Mouse (Mus musculus): Measurements from ENCODE around the gene Pkp3.

Pkp3 gene

DNA sequence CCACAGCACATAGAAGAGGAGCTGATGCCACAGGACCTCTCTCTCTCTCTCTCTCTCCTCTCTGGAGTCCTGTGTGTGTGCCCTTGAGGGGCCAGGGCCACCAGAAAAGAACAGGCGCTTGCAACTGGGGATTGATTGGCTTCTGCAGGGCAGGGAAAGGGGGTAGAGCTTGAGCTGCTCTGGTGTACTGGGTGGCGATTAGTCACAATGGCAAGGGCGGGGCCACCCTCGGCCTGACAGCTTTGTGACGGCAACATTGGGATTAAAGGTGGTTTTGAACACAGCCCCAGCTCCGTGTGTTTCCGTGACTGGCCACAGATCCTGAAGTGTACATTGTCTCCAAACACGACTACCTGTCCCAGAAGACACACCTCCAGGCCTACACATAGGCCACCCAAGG lies 12.2 kb downstream of the Pkp3 start:
- no peak for ATAC-seq (ENCODE audit: insufficient number of reproducible peaks, low FRiP score, low TSS enrichment)

DNA sequence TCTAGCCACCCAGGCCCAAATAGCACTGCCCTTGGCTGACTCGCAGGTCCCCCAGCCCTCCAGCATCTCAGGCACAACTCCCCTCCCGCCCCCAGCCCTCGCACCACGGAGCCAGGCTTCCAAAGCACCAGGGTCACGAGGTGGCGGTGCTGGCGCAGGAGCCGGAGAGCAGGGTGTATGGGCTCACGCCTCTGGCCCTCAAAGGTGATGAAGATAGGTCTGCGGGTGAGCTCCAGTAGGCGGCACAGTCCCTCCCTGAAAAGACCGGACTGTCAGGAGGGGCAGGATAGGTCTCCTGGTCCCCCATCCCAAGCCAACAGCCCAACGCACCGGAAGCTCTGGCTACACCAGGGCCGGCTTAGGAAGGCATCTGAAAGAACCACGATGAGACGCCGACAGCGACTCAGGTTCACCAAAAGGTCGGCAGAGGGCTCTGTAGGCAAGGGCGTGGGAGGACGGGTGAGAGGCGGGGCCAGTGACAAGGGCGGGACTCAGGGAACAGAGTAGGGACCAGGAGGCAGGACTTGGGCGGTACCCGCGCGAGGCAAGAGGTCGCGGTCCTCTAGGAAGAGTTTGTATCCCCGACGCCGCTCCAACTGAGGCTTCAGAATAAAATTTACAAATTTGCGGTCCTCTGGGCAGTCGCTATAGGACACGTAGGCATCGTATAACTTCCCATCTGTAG lies 14.2 kb downstream of the Pkp3 start:
- ATAC-seq (ENCODE audit: insufficient number of reproducible peaks, low FRiP score, low TSS enrichment) = peak; percentile 84; the same call in 1 of the 2 replicates

DNA sequence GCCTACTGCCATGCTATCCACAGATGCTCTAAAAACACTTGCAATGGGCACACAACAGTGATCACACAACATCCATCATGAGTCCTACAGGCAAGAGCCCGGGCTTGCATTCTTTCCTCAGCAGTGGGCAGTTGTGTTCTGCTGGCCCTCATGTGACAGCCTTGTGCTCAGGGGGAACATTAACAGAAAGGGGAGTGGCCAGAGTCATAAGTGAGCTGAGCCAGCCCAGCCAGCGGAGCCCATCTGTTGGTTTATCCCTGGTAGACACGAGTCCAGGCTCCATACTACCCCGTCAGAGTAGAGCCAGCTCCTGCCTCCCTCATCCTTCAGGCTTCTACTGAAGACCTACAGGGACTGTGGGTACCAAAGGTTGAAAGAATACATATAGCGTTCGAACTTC lies 15.9 kb downstream of the Pkp3 start:
- ATAC-seq (ENCODE audit: insufficient number of reproducible peaks, low FRiP score, low TSS enrichment) = no peak

DNA sequence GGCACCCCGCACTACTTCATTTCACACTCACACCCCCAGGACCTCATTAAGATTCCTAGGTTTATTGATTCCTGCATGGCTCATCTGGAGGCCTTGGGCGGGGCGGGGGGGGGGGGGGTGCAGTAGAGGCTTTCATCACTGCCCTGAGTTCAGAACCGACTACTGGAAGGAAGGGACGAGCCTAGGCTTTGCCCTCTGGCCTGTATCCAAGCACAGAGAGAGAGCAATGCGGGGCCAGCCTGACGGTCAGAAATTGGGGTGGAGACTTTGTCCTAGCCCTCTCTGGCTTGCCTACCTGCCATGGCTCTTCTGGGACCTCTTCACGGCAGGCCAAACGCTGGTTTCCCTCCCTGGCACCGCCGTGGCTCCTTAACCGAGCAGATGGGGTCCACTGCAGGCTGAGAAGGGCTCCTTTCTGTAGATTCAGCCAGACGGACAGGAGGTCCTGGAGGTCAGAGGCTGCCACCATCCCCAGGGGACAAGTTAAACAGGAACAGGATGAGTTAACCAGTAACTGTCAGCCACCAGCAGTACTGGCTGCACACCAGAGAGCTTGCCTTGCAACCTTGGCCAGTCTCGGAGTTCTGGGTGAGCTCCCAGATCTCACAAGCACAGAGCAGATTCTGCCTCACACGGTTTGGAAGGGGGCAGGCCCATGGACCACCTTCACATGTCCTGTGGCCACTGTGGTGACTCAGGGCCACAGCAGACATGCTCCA lies 16.6 kb downstream of the Pkp3 start:
- no peak for ATAC-seq (ENCODE audit: insufficient number of reproducible peaks, low FRiP score, low TSS enrichment)

DNA sequence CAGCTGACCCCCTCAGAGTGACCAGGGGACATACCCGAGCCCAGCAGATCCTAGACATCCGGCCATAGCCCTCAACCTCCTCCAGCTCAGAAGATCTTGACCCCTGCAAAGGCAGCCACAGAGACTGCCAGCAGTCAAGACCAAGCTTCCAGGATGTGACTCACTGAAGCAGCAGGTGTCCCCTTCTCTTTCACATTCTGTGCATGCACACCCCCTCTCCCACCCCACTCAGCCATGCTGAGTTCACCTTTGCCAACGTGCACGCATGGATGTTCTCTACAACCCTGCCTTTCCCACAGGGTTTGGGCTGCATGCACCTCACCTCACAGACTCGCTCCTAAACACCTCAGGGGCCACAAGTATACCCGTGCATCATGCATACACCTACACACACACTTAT lies 18.0 kb downstream of the Pkp3 start:
- no peak for ATAC-seq (ENCODE audit: insufficient number of reproducible peaks, low FRiP score, low TSS enrichment)

DNA sequence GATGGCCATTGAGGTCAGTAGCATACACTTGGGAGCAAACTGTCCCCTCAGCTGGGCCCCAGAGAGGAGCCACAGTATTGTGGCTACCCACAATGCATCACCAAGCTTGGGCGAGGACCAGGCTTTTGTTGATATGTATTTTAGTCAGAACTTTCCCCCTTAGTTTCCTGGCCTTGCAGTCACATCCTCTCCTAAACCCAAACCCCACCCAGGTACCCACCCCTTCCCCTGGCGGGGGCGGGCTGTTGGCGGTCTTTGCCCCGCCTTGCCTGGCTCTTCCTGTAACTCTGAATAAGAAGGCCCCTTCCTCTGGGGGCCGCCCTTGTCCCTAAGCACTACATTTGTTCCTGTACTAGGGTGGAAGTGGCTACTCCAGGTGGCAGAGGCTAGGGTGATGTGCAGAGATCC lies 18.6 kb downstream of the Pkp3 start:
- ATAC-seq (ENCODE audit: insufficient number of reproducible peaks, low FRiP score, low TSS enrichment) = no peak

DNA sequence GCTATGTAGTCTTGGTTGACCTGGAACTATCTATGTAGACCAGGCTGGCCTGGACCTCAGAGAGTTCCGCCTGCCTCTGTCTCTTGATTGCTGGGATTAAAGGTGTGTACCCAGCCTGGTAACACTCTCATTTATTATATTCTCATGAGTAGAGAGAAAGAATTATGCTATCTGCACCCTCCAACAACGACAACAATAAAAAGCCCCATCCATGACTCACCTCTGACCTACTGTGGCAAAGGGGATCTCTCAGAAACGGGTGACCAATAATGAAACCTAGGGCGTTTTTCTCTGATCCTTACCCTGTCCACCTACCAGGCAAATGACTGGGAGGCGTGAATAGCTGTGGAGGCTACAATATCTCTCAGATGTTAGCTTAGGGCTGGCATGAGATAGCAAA lies 19.2 kb downstream of the Pkp3 start:
- no peak for ATAC-seq (ENCODE audit: insufficient number of reproducible peaks, low FRiP score, low TSS enrichment)

- ATAC-seq (ENCODE audit: insufficient number of reproducible peaks, low FRiP score, low TSS enrichment) = no peak
These were observed 22.1 kb downstream of the Pkp3 start, which contains the start of gene Sigirr for GRCm38 (mm10) chr7:141099911-141100691. Sigirr (minus strand) TSS chr7:141100572.

GRCm38 (mm10) chr7:141103161-141103560 lies 25.1 kb downstream of the Pkp3 start:
- ATAC-seq (ENCODE audit: insufficient number of reproducible peaks, low FRiP score, low TSS enrichment) = no peak

- ATAC-seq (ENCODE audit: insufficient number of reproducible peaks, low FRiP score, low TSS enrichment) = no peak
These were observed 37.9 kb downstream of the Pkp3 start for GRCm38 (mm10) chr7:141115874-141116273.

DNA sequence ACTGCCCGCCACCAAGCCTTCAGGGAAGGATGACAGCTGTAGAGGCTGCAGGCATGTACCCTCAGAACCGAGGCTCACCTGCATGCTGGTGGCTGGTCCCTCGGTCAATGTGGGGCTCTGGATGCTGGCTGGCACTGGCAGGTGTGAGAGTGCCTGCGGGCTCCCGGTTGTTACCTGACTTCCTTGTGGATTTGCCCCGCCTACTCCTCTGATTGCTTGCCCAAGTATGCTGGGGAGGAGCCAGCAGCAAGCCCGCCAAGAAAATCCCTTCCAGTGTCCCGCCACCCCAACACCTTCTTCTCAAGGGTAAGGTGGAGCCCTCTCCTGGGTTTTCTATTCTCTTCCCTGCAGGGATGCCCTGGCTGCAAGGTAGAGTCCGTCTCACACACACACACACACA lies 39.6 kb downstream of the Pkp3 start, which contains the start of gene Ano9:
TSS of gene Ano9 (minus strand) at position 171 of the 400 bp plus-strand sequence.
- no peak for ATAC-seq (ENCODE audit: insufficient number of reproducible peaks, low FRiP score, low TSS enrichment)

DNA sequence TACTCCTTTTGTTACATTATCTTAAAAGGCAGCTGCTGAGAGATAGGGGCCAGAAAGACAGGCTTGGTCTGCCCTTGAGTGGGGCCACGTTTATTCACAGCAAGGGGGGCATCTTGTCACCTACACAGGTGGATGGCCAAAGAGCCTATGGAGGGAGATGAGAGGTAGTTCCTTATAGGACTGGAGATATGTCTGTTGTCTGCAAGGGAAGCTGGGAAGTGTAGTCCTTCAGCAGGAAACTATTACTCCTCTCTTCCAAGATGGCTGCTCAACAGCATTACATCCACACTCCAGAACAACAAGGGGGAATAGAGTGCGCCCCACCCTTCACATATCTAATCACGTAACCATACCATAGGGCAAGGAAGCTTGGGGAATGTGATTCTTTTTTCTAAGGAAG lies 41.5 kb downstream of the Pkp3 start:
- no peak for ATAC-seq (ENCODE audit: insufficient number of reproducible peaks, low FRiP score, low TSS enrichment)

- no peak for ATAC-seq (ENCODE audit: insufficient number of reproducible peaks, low FRiP score, low TSS enrichment)
These were observed 42.6 kb downstream of the Pkp3 start for GRCm38 (mm10) chr7:141120605-141121004.

GRCm38 (mm10) chr7:141121051-141121531 lies 43.1 kb downstream of the Pkp3 start:
- no peak for ATAC-seq (ENCODE audit: insufficient number of reproducible peaks, low FRiP score, low TSS enrichment)

DNA sequence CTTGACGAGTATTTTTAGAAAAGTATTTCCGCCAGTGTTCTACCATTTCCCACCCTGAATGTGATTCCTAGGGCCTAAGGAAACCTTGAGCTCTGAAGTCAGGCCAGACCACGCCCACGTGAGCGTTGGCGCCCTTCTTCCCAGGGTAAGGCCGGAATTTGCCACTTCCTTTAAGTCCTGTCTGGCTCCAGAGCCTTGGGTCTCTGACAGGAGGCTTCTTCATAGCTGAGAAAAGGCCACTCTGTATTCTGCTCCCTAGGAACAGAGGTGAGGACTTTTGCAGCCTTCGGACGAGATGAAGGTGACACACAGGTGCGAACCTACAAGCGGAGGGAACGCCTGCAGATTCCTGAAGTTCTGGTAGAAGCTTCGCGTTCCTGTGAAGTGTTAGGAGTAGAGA lies 44.2 kb downstream of the Pkp3 start, which contains the start of gene Ptdss2:
TSS of gene Ptdss2 (plus strand) at position 138 of the 400 bp plus-strand sequence.
- no peak for ATAC-seq (ENCODE audit: insufficient number of reproducible peaks, low FRiP score, low TSS enrichment)

DNA sequence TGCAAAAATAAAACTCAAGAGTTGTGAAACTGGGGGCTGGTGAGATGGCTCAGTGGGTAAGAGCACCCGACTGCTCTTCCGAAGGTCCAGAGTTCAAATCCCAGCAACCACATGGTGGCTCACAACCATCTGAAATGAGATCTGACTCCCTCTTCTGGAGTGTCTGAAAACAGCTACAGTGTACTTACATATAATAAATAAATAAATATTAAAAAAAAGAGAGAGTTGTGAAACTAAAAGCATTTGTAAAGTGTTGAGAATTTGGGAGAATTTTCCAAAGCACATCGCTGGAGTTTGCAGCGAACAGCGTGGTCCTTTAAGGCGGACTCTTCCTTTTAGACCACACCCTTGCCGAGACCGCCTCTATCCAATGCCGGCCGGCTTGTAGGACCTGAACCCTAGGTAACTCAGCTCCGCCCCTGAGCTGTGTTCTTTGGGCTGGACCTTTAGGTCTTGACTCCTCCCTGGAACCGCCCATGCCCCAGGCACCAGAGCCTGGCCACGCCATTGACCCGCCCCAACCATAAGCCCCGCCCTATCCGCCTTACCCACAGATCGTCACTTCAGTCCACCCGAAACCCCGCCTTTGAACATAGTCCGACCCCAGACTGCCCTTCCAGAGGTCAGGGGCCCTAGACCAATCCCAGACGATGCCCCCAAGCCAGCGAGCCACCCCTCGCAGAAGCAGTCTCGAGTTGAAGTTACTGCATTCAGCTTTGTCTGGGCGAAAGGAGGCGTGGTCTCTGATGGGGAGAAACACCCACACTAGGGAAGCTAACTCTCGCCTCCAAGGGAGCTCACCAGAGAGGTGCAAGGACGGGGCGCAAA lies 44.9 kb downstream of the Pkp3 start:
- peak; percentile 99 for ATAC-seq (ENCODE audit: insufficient number of reproducible peaks, low FRiP score, low TSS enrichment)

- ATAC-seq (ENCODE audit: insufficient number of reproducible peaks, low FRiP score, low TSS enrichment) = no peak
These were observed 45.5 kb downstream of the Pkp3 start for GRCm38 (mm10) chr7:141123517-141123856.

DNA sequence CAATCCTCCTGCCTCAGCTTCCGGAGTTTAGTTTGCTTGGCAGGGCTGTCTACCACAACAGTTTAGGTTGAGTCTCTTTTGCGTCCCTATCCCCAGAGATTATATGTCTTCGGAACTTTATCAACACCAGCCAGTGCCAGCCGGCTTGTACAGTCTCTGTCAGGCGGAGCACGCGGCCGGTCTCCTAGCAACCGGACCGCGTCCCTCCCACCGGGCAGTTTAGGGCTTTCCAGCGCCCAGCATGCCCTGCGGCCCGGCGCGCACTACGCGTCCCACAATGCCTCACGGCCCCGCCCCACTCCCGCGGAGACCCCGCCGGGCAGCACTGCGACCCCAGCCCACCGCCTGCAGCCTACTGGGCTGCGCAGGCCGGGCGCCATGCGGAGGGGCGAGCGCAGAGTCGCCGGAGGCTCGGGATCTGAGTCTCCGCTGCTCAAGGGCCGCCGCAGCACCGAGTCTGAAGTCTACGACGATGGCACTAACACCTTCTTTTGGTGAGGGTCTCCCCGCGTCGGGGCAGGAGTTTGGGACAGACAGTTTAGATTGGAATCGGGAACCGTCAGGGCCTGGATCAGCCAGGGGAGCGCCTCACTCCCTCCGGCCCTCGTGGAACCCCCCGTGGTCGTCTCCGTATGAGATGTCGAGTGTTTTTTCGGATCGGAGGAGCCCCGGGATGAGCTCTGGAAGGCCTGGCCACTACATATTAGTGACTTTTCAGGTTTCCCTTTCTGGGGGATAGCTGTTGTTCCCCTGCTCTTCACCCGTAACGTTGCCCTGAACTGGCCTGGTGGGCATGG lies 53.2 kb downstream of the Pkp3 start:
- ATAC-seq (ENCODE audit: insufficient number of reproducible peaks, low FRiP score, low TSS enrichment) = peak; percentile 92
